Mouse (Mus musculus) midbrain, postnatal 0 days (tissue): ENCODE measurements at regions not wholly inside any gene's neighbourhood (a gene's known extent, or its start where the extent isn't known, plus 50 kb on each side); places are given as distances from the start of the nearest gene placed in this dataset.

Experiments
- ATAC-seq: fragments of 200-750 bp; cut with Nextera tagmentation; 2 replicates; pipeline ENCODE4 v1.8.0; 2017; ENCODE audit warnings: moderate number of reproducible peaks, mild to moderate bottlenecking, moderate TSS enrichment, moderate library complexity; ENCODE audit not compliant: low FRiP score
- DNase-seq: peaks from one replicate; pipeline ENCODE4 v3.0.0-alpha.2; 2015; ENCODE audit warnings: low spot score
- H3K27ac ChIP-seq: fragments of 300-500 bp; sonication (generic); 2 replicates; pipeline ENCODE4 v1.5.1; 2014; ENCODE audit warnings: low read depth, mild to moderate bottlenecking, low read length, mixed read lengths
- H3K27me3 ChIP-seq: fragments of 300-500 bp; sonication (generic); 2 replicates; pipeline ENCODE4 v1.6.1; 2014; ENCODE audit warnings: low read length, control low read depth, mixed read lengths; ENCODE audit not compliant: insufficient read depth
- H3K36me3 ChIP-seq: fragments of 300-500 bp; sonication (generic); 2 replicates; pipeline ENCODE4 v1.6.1; 2014; ENCODE audit warnings: low read length, control low read depth, mixed read lengths; ENCODE audit not compliant: insufficient read depth
- H3K4me1 ChIP-seq: fragments of 300-500 bp; sonication (generic); 2 replicates; pipeline ENCODE4 v1.6.1; 2014; ENCODE audit warnings: mild to moderate bottlenecking, control low read depth, antibody characterized with exemption, low read length, mixed read lengths; ENCODE audit not compliant: insufficient read depth
- H3K4me2 ChIP-seq: fragments of 300-500 bp; sonication (generic); 2 replicates; pipeline ENCODE4 v1.6.1; 2014; ENCODE audit warnings: low read depth, mild to moderate bottlenecking, low read length, mixed read lengths; ENCODE audit not compliant: poor library complexity, severe bottlenecking
- H3K4me3 ChIP-seq: fragments of 300-500 bp; sonication (generic); 2 replicates; pipeline ENCODE4 v1.5.1; 2014; ENCODE audit warnings: low read depth, mild to moderate bottlenecking, low read length, moderate library complexity
- H3K9ac ChIP-seq: fragments of 300-500 bp; sonication (generic); replicated peaks from 2 replicates; pipeline ENCODE4 v1.6.1; 2014; ENCODE audit warnings: mild to moderate bottlenecking, low read length, moderate library complexity, mixed read lengths; ENCODE audit not compliant: poor library complexity, severe bottlenecking
- H3K9me3 ChIP-seq: fragments of 300-500 bp; sonication (generic); 2 replicates; pipeline ENCODE4 v1.6.1; 2016; ENCODE audit warnings: low read length, control low read depth
- CTCF ChIP-seq: IDR thresholded peaks from 2 replicates; pipeline ENCODE4 v1.5.1; 2016; ENCODE audit warnings: antibody characterized with exemption, mild to moderate bottlenecking
- WGBS: fragments of 180-500 bp; shearing (Covaris S2); extraction: QIAGEN DNeasy Blood & Tissue Kit; methylation state at CpG from one replicate; pipeline ENCODE4 v1.1.7; 2014; 5-methylcytosine and 5-hydroxymethylcytosine counted together

DNA sequence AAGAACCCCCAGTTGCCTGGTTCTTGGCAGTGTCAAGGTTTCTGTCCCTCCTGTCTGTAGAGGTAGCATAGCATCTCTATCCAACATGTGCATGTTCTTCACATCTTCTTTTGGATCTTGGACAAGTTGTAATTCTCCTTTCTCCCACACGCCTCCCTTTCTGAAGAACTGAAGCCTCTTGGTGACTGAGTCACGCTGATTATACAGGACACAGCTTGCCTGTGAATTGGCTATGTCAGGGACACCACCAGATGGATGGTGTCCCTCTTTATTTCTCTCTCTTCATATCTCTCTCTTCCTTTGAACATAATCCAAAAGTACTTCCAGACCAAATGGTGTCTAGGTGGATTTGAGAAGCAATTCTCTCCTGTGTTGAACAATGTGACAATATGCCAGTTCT is 105.9 kb upstream of the Arhgap24 start:
- Histone ChIP-seq H3K9ac (no peak overlapping the region), H3K4me1 (no peaks in the 10 kb centered on the region), H3K4me2 (no peak overlapping the region), H3K4me3 (no peak overlapping the region), H3K27me3 (no peaks in the 10 kb centered on the region), H3K36me3 (no peaks in the 10 kb centered on the region), H3K27ac (no peak overlapping the region), H3K9me3 (no peaks in the 10 kb centered on the region)
- DNase-seq, result no peak
- 87% methylated on average over 2 of the region's 2 CpGs for WGBS
- no peak for TF ChIP-seq CTCF
- ATAC-seq, result no peak

DNA sequence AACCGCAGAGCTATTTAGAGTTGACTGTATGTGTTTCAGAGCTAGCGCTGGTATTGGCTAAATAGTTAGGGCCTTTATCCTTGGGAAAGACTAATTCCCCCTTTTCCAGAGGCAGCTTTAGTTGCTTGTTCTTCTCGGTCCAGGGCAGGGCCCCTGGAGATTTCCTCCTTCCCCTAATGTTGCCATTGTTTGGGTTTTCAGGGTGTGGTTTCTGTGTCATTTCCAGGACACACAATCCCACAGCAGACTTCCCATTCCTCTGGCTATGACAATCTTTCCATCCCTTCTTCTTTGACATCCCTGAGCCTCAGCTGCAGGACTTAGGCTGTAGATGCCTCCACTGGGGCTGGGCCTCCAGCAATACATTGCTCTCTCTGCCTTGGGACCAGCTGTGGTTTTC is 87.2 kb upstream of the Arhgap24 start:
- no peaks in the 10 kb centered on the region for H3K4me1 ChIP-seq
- WGBS, result 80% methylated on average over 3 of the region's 3 CpGs
- H3K4me3 ChIP-seq, result no peak overlapping the region
- H3K36me3 ChIP-seq, result no peaks in the 10 kb centered on the region
- H3K4me2 ChIP-seq, result no peak overlapping the region
- TF ChIP-seq CTCF, result no peak
- no peak overlapping the region for H3K9ac ChIP-seq
- no peaks in the 10 kb centered on the region for H3K9me3 ChIP-seq
- no peak for ATAC-seq
- H3K27me3 ChIP-seq, result no peaks in the 10 kb centered on the region
- H3K27ac ChIP-seq, result no peak overlapping the region
- no peak for DNase-seq

- no peak overlapping the region for H3K9ac ChIP-seq
- H3K36me3 ChIP-seq, result no peaks in the 10 kb centered on the region
- DNase-seq, result no peak
- TF ChIP-seq CTCF, result no peak
- no peaks in the 10 kb centered on the region for H3K27me3 ChIP-seq
- H3K4me2 ChIP-seq, result no peak overlapping the region
- H3K4me3 ChIP-seq, result no peak overlapping the region
- no peak for ATAC-seq
- WGBS, result 65% methylated on average over 11 of the region's 11 CpGs
- no peaks in the 10 kb centered on the region for H3K4me1 ChIP-seq
- no peaks in the 10 kb centered on the region for H3K9me3 ChIP-seq
- no peak overlapping the region for H3K27ac ChIP-seq
These were observed 85.5 kb upstream of the Arhgap24 start for GRCm38 (mm10) chr5:102395608-102396146.

- Histone ChIP-seq H3K27me3 (no peaks in the 10 kb centered on the region), H3K9ac (no peak overlapping the region), H3K4me1 (no peaks in the 10 kb centered on the region), H3K9me3 (no peaks in the 10 kb centered on the region), H3K4me3 (no peak overlapping the region), H3K27ac (no peak overlapping the region), H3K4me2 (no peak overlapping the region), H3K36me3 (no peaks in the 10 kb centered on the region)
- no peak for TF ChIP-seq CTCF
- 79% methylated on average over 4 of the region's 4 CpGs for WGBS
- ATAC-seq (no peak), DNase-seq (no peak)
These were observed 82.2 kb upstream of the Arhgap24 start for GRCm38 (mm10) chr5:102399006-102399405.

DNA sequence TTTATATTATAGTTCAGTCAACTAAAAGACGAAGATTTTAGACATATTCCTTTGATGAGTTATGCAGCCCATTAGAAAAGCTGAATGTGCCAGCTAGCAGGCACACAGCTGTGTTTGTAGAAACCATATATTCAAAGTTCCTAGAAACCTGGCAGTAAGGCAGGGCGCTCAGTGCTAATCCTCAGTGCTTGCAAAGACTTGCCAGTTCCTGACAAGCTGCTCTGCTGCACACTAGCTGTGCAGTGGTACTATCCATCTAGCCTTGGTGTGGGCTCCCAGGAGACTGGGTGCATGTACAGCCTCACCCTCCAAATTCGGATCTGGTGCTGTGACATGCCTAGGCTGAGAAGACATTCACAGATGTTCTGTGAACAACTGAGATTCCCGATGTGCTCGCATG is 63.5 kb upstream of the Arhgap24 start:
- Histone ChIP-seq H3K4me2 (no peak overlapping the region), H3K4me3 (no peak overlapping the region), H3K9me3 (no peaks in the 10 kb centered on the region; the same call in 1 of the 2 replicates), H3K4me1 (no peaks in the 10 kb centered on the region), H3K27me3 (no peaks in the 10 kb centered on the region), H3K36me3 (no peaks in the 10 kb centered on the region), H3K27ac (no peak overlapping the region), H3K9ac (no peak overlapping the region)
- 76% methylated on average over 5 of the region's 5 CpGs for WGBS
- ATAC-seq (no peak), DNase-seq (no peak)
- TF ChIP-seq CTCF, result no peak

DNA sequence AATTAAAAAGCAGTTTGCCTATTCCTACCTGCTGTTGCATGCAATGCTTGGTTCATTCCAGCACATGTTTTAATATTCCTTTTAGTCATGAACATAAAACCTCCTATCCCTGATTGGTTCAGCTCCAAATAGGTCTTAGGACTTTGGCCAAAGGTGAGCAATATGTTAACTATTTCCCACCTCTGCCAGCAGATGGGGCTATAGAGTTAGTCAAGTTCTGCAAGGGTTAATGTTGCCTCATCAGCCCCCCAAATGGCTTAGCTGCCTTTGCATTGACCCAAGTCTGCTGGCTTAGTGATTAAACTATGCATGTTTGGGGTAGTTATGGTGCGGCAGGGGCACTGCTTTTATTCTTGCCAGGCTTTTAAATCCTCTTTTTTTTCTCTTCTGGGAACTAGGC is 62.1 kb upstream of the Arhgap24 start:
- 24% methylated on average over 1 of the region's 1 CpGs for WGBS
- peak; percentile 64 for TF ChIP-seq CTCF
- H3K4me2 ChIP-seq, result no peak overlapping the region
- no peaks in the 10 kb centered on the region for H3K36me3 ChIP-seq
- ATAC-seq (no peak), DNase-seq (no peak)
- no peak overlapping the region for H3K27ac ChIP-seq
- H3K9me3 ChIP-seq, result no peaks in the 10 kb centered on the region; the same call in 1 of the 2 replicates
- H3K4me1 ChIP-seq, result no peaks in the 10 kb centered on the region
- no peak overlapping the region for H3K9ac ChIP-seq
- H3K27me3 ChIP-seq, result no peaks in the 10 kb centered on the region
- no peak overlapping the region for H3K4me3 ChIP-seq
